ENCODE assay signal across 17 mouse cellular contexts in the genomic region with DNA sequence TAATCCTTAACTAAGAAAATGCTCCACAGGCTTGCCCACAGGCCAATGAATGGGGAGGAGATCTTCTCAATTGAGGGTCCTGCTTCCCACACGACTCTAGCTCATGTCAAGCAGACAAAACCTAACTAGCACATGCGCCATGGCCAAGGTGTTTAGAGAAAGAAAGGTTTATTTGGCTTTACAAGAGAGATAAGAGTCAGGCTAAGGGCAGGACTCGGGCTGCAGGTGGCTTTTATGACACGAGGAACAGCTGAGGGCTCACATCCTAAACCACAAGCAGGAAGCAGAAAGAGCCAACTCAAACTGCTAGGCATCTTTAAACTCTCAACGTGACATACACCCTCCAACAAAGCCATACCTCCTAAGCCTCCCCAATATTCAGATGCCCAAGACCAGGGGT. TPM values are rescaled to one million over a fixed set of nuclear protein-coding genes. Genes with fewer than 3 reads are reported as not detected.
A peak's percentile ranks its signal among the peaks of the same experiment; 100 is the strongest.
DNase-seq lines count a peak whose midpoint lies in the region; ATAC-seq lines count a peak whose summit lies in the region.
"Had no signal": no experiment of that assay in that cellular context is flagged by ENCODE, and none has a peak within 500 bp of the region (broad histone marks: within the 10 kb centered on the region; RNA-seq: fewer than 3 reads in every experiment).

No protein-coding gene starts in this region.

- peaks cover 3% of the 10 kb centered on the region; the same call in 1 of the 2 replicates for H3K4me1 ChIP-seq in intestine, embryonic 15.5 days (replicated peaks)
- H3K4me1 ChIP-seq in heart, embryonic 10.5 days, result no peaks in the 10 kb centered on the region

- H3K9me3 ChIP-seq in intestine, embryonic 15.5 days, result no peaks in the 10 kb centered on the region
- H3K9me3 ChIP-seq in heart, embryonic 10.5 days, result no peaks in the 10 kb centered on the region
- H3K9me3 ChIP-seq: forebrain, embryonic 13.5 days; limb, embryonic 13.5 days; midbrain, embryonic 13.5 days had no signal

- intact Hi-C loops in heart, postnatal 36 days (cut with DNase I), result no loop called here

- no peak overlapping the region for H3K4me3 ChIP-seq in intestine, embryonic 15.5 days (replicated peaks)
- H3K4me3 ChIP-seq in heart, embryonic 10.5 days, result no peak overlapping the region
- H3K4me3 ChIP-seq: forebrain, embryonic 13.5 days; left cerebral cortex, adult 2 months; limb, embryonic 13.5 days; midbrain, embryonic 13.5 days had no signal

- H3K4me2 ChIP-seq in intestine, embryonic 15.5 days (replicated peaks), result no peak overlapping the region; the same call in 1 of the 2 replicates
- H3K4me2 ChIP-seq: forebrain, embryonic 13.5 days; limb, embryonic 13.5 days; midbrain, embryonic 13.5 days had no signal

- H3K27me3 ChIP-seq in intestine, embryonic 15.5 days (replicated peaks), result no peaks in the 10 kb centered on the region
- no peaks in the 10 kb centered on the region for H3K27me3 ChIP-seq in splenic B cell, adult 2 months (ENCODE audit: control insufficient read depth, insufficient read depth, low read length, poor library complexity, severe bottlenecking)
- H3K27me3 ChIP-seq in heart, embryonic 10.5 days (ENCODE audit: insufficient read depth, poor library complexity, severe bottlenecking), result no peaks in the 10 kb centered on the region
- H3K27me3 ChIP-seq: forebrain, embryonic 13.5 days; limb, embryonic 13.5 days; midbrain, embryonic 13.5 days had no signal

- no peak overlapping the region for H3K27ac ChIP-seq in intestine, embryonic 15.5 days
- no peak overlapping the region for H3K27ac ChIP-seq in heart, embryonic 10.5 days
- H3K27ac ChIP-seq: forebrain, embryonic 13.5 days; left cerebral cortex, adult 2 months; limb, embryonic 13.5 days; midbrain, embryonic 13.5 days had no signal

- H3K36me3 ChIP-seq in intestine, embryonic 15.5 days, result no peaks in the 10 kb centered on the region
- H3K36me3 ChIP-seq in splenic B cell, adult 2 months (ENCODE audit: control insufficient read depth, insufficient read depth, low read length, poor library complexity, severe bottlenecking), result 0 out of 2 replicates have a peak, but pooled peaks cover 2% of the 10 kb centered on the region
- peaks cover 30% of the 10 kb centered on the region for H3K36me3 ChIP-seq in heart, embryonic 10.5 days

- WGBS in intestine, embryonic 15.5 days, result 52% methylated on average over 5 of the region's 5 CpGs
- WGBS in heart, embryonic 10.5 days, result 78% methylated on average over 5 of the region's 5 CpGs

- peak; percentile 62 for DNase-seq in heart, adult 11 months
- DNase-seq in heart, postnatal 36 days, result no peak
- DNase-seq in splenic B cell, adult 2 months (ENCODE audit: low read depth, low spot score), result peak; percentile 48
- no peak for DNase-seq in layer of hippocampus, postnatal 36 days
- DNase-seq in ovary, postnatal 10 days (ENCODE audit: low spot score), result no peak
- no peak for DNase-seq in heart, embryonic 10.5 days (ENCODE audit: low spot score)
- DNase-seq in adrenal gland, adult 8-10 months, result no peak
- DNase-seq: cerebellum, postnatal 10 days; liver, postnatal 0 days; lung, postnatal 36 days; right cerebral cortex, postnatal 4 days had no signal

- peak; percentile 51; the same call in 1 of the 2 replicates for ATAC-seq in intestine, embryonic 15.5 days
- ATAC-seq: forebrain, embryonic 13.5 days; hindbrain, embryonic 16.5 days; liver, postnatal 0 days; midbrain, embryonic 13.5 days had no signal

- H3K9ac ChIP-seq in intestine, embryonic 15.5 days, result no peak overlapping the region
- H3K9ac ChIP-seq: forebrain, embryonic 13.5 days; limb, embryonic 13.5 days; liver, postnatal 0 days; midbrain, embryonic 13.5 days had no signal

RNA-seq across cellular contexts. Expression of a gene that starts 25.1 kb away (rescaled TPM):
- total RNA-seq in heart, postnatal 36 days (2021), result 1 to 10 TPM; 4.3 to 4.7 TPM
- 5.6 and 5.9 TPM in 2 replicates for polyA plus RNA-seq in intestine, embryonic 15.5 days (2015; fragmentation: Nextera tagmentation; extraction: Ambion mirVana)
- total RNA-seq in layer of hippocampus, postnatal 36 days (2021), result 100 to 1,000 TPM; 186 to 198 TPM
- polyA plus RNA-seq in heart, embryonic 10.5 days (2016; fragmentation: Nextera tagmentation; extraction: Ambion mirVana), result 5.5 and 6.5 TPM in 2 replicates
- 10 to 100 TPM in 2 of 4 experiments, 1 to 10 TPM in 2; 6.6 to 19.5 (median 13.0) TPM for total RNA-seq in adrenal gland, adult 8-10 months (2022)

RNA-seq across cellular contexts. Expression of a gene that starts 25.7 kb away (rescaled TPM):
- 10 to 100 TPM; 22.4 to 24.3 TPM for total RNA-seq in heart, postnatal 36 days (2021)
- 22.0 and 25.4 TPM in 2 replicates for polyA plus RNA-seq in intestine, embryonic 15.5 days (2015; fragmentation: Nextera tagmentation; extraction: Ambion mirVana)
- 10 to 100 TPM; 46.8 to 50.3 TPM for total RNA-seq in layer of hippocampus, postnatal 36 days (2021)
- polyA plus RNA-seq in heart, embryonic 10.5 days (2016; fragmentation: Nextera tagmentation; extraction: Ambion mirVana), result 32.3 and 33.7 TPM in 2 replicates
- total RNA-seq in adrenal gland, adult 8-10 months (2022), result 10 to 100 TPM; 26.6 to 51.8 (median 37.2) TPM

Comparison
In these comparisons a context has a peak if more than half of its experiments do, and no peak if none do; other contexts are left out.
1. DNase-seq: peak in heart, adult 11 months (single experiment) and splenic B cell, adult 2 months (single experiment); none in heart, postnatal 36 days (0 of 2), layer of hippocampus, postnatal 36 days (0 of 2), ovary, postnatal 10 days (single experiment), heart, embryonic 10.5 days (single experiment) and adrenal gland, adult 8-10 months (single experiment).
2. RNA of a gene that starts 25.1 kb away (total RNA-seq): 186 to 198 TPM in layer of hippocampus, postnatal 36 days; 6.6 to 19.5 TPM in adrenal gland, adult 8-10 months and 4.3 to 4.7 TPM in heart, postnatal 36 days; every median in the first group is over 4 times any median in the second.